Mouse (Mus musculus): ENCODE results near the gene Cdc42ep1.

DNA sequence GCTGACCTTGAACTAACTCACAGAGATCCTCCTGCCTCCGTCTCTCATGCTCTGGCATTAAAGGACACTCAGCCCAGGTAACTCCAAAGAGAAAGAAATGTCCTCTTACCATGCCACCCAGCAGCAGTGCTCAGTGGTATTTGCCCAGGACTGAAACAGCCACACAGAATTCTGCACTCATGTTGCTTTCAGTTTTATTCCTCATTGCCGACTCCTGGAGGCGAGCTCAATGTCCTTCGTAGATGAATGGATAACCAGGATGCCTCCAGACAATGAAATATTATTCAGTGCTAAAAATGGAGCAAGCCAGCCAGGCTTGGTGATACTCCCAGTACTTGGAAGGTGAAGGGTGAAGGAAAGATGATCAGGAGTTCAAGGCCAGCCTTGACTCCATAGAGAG, 28.8 kb upstream of the Cdc42ep1 start:
- no peak for TF ChIP-seq POLR2A (IDR thresholded peaks at IDR 0.05; ENCODE audit: insufficient read depth, low read depth, low read length)
- no peak for TF ChIP-seq CTCF (IDR thresholded peaks at IDR 0.05; ENCODE audit: insufficient read depth, low read depth, low read length)

All from olfactory bulb, adult 2 months (tissue).